Mouse (Mus musculus) kidney, postnatal 0 days (tissue): Measurements from ENCODE around the gene Pigz. TPM values are rescaled to one million over a fixed set of nuclear protein-coding genes. Genes with fewer than 3 reads are reported as not detected.
"Not testable (repeated sequence)": the region's sequence is repeated elsewhere in the genome, so short reads cannot be mapped to it uniquely, and the experiment has no call there.

Experiments
- ATAC-seq: fragments of 200-750 bp; cut with Nextera tagmentation; replicated peaks from 2 replicates; pipeline ENCODE4 v1.8.0; 2017; ENCODE audit warnings: low read depth, moderate number of reproducible peaks, moderate TSS enrichment, moderate library complexity; ENCODE audit not compliant: low FRiP score
- DNase-seq: peaks from one replicate; pipeline ENCODE4 v3.0.0-alpha.2; 2016; ENCODE audit warnings: low spot score
- H3K27ac ChIP-seq: fragments of 300-500 bp; sonication (generic); 2 replicates; pipeline ENCODE4 v1.5.1; 2014; ENCODE audit warnings: mild to moderate bottlenecking
- H3K27me3 ChIP-seq: fragments of 300-500 bp; sonication (generic); 2 replicates; pipeline ENCODE4 v1.6.1; 2014; ENCODE audit warnings: low read length, mixed read lengths; ENCODE audit not compliant: insufficient read depth
- H3K36me3 ChIP-seq: fragments of 300-500 bp; sonication (generic); 2 replicates; pipeline ENCODE4 v1.6.1; 2014; ENCODE audit warnings: low read length, mixed read lengths; ENCODE audit not compliant: insufficient read depth
- H3K4me1 ChIP-seq: fragments of 300-500 bp; sonication (generic); replicated peaks from 2 replicates; pipeline ENCODE4 v1.6.1; 2014; ENCODE audit warnings: antibody characterized with exemption, low read length, mixed read lengths; ENCODE audit not compliant: insufficient read depth
- H3K4me2 ChIP-seq: fragments of 300-500 bp; sonication (generic); 2 replicates; pipeline ENCODE4 v1.6.1; 2014; ENCODE audit warnings: mild to moderate bottlenecking, low read length, moderate library complexity, mixed read lengths
- H3K4me3 ChIP-seq: fragments of 300-500 bp; sonication (generic); replicated peaks from 2 replicates; pipeline ENCODE4 v1.5.1; 2014; ENCODE audit warnings: low read depth, low read length
- H3K9ac ChIP-seq: fragments of 300-500 bp; sonication (generic); 2 replicates; pipeline ENCODE4 v1.6.1; 2014; ENCODE audit warnings: low read depth, low read length
- H3K9me3 ChIP-seq: fragments of 300-500 bp; sonication (generic); replicated peaks from 2 replicates; pipeline ENCODE4 v1.6.1; 2016; ENCODE audit warnings: low read length, inconsistent platforms, mixed read lengths
- CTCF ChIP-seq: IDR thresholded peaks from 2 replicates; pipeline ENCODE4 v1.5.1; 2016; ENCODE audit warnings: antibody characterized with exemption, low read depth, mild to moderate bottlenecking, moderate library complexity
- WGBS: fragments of 180-500 bp; shearing (Covaris S2); extraction: QIAGEN DNeasy Blood & Tissue Kit; methylation state at CpG from one replicate; pipeline ENCODE4 v1.1.7; 2014; 5-methylcytosine and 5-hydroxymethylcytosine counted together
- polyA plus RNA-seq: library from polyadenylated mRNA; unstranded; fragments of >200 nt; fragmentation: Nextera tagmentation; extraction: Ambion mirVana; gene quantifications from 2 replicates; pipeline ENCODE4 v1.2.1, GENCODE M21; 2015

Pigz gene
- polyA plus RNA-seq, 1 experiment from 2014 or later, result 2.2 TPM

DNA sequence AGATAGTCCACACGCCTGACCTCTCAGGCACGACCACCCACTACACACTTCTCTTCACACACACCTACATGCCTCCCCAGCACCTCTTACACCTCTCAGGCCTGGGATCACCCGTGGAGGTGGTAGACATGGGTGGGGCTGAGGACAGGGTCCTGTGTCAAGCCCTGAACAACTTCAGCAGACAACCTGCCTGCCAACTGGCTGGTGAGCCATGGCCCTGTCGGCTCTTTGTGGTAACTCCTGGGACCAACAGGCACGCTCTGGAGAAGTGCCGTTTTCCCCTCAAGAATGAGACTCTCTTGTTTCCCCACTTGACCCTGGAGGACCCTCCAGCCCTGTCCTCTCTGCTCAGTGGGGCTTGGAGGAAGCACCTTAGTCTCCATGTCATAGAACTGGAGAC lies 11.7 kb downstream of the Pigz start:
- no peak overlapping the region for H3K27ac ChIP-seq
- no peaks in the 10 kb centered on the region for H3K27me3 ChIP-seq
- H3K4me3 ChIP-seq, result no peak overlapping the region
- no peak for TF ChIP-seq CTCF
- no peak overlapping the region for H3K9ac ChIP-seq
- H3K9me3 ChIP-seq, result no peaks in the 10 kb centered on the region
- 0 out of 2 replicates have a peak, but pooled peaks cover 4% of the 10 kb centered on the region for H3K36me3 ChIP-seq
- H3K4me2 ChIP-seq, result no peak overlapping the region
- DNase-seq, result no peak
- WGBS, result 87% methylated on average over 6 of the region's 6 CpGs
- ATAC-seq, result no peak
- peaks cover 11% of the 10 kb centered on the region for H3K4me1 ChIP-seq

- not testable (repeated sequence) for ATAC-seq, H3K27ac ChIP-seq, H3K4me2 ChIP-seq, H3K4me3 ChIP-seq, H3K36me3 ChIP-seq, H3K9ac ChIP-seq, H3K9me3 ChIP-seq, DNase-seq, H3K27me3 ChIP-seq
- 90% methylated on average over 6 of the region's 6 CpGs for WGBS
- peaks cover 11% of the 10 kb centered on the region for H3K4me1 ChIP-seq
Measured at GRCm38 (mm10) chr16:31945986-31946385, 12.3 kb downstream of the Pigz start.

GRCm38 (mm10) chr16:31947333-31947732 lies 13.7 kb downstream of the Pigz start:
- peak overlapping the region; percentile 89; the same call in 1 of the 2 replicates for H3K27ac ChIP-seq
- peak overlapping the region; percentile 84 for H3K9ac ChIP-seq
- no peaks in the 10 kb centered on the region for H3K27me3 ChIP-seq
- peak overlapping the region; percentile 87 for H3K4me2 ChIP-seq
- ATAC-seq, result no peak
- peaks cover 11% of the 10 kb centered on the region for H3K4me1 ChIP-seq
- DNase-seq, result no peak
- H3K36me3 ChIP-seq, result 0 out of 2 replicates have a peak, but pooled peaks cover 6% of the 10 kb centered on the region
- H3K9me3 ChIP-seq, result no peaks in the 10 kb centered on the region
- WGBS, result 25% methylated on average over 8 of the region's 8 CpGs
- peak overlapping the region; percentile 84 for H3K4me3 ChIP-seq
- TF ChIP-seq CTCF, result no peak

- under 1% methylated on average over 38 of the region's 38 CpGs for WGBS
- peaks cover 11% of the 10 kb centered on the region for H3K4me1 ChIP-seq
- H3K4me2 ChIP-seq, result peak overlapping the region; percentile 87
- H3K36me3 ChIP-seq, result 0 out of 2 replicates have a peak, but pooled peaks cover 6% of the 10 kb centered on the region
- no peaks in the 10 kb centered on the region for H3K27me3 ChIP-seq
- DNase-seq (no peak), ATAC-seq (peak; percentile 67; the same call in 1 of the 2 replicates)
- peak overlapping the region; percentile 89 for H3K27ac ChIP-seq
- peak overlapping the region; percentile 84 for H3K9ac ChIP-seq
- H3K4me3 ChIP-seq, result peak overlapping the region; percentile 84
- H3K9me3 ChIP-seq, result no peaks in the 10 kb centered on the region
- TF ChIP-seq CTCF, result no peak
Measured at GRCm38 (mm10) chr16:31947901-31948316, 14.3 kb downstream of the Pigz start.

DNA sequence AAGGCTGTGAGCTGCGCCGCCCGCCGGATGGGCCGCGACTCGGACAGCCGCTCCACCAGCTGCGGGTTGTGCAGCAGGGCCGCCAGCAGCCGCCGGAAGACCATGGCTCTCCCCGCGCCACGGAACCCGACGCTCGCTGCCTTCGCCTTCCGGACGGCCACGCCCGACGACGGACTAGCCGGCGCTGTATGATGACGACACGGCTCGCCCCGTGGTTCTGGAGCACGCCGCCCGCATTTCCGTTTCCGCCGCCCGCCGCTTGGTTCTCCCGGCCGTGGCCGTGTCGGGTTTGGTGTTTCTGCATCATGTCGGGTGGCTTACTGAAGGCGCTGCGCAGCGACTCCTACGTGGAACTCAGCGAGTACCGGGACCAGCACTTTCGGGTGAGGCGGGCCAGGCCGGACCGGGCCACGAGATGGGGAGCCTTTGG lies 14.7 kb downstream of the Pigz start, which contains the start of the genes 0610012G03Rik and Ncbp2:
Gene 0610012G03Rik (minus strand): TSS at position 150 of the 430 bp plus-strand sequence.
Gene Ncbp2 (plus strand): TSS at position 169 of the 430 bp plus-strand sequence.
- peak within 1 kb of the TSS; percentile 84 for H3K9ac ChIP-seq
- H3K4me2 ChIP-seq, result peak within 1 kb of the TSS; percentile 87
- DNase-seq (peak; percentile 97), ATAC-seq (peak; percentile 90)
- H3K9me3 ChIP-seq, result no peaks in the 10 kb centered on the region
- TF ChIP-seq CTCF, result no peak
- H3K36me3 ChIP-seq, result 0 out of 2 replicates have a peak, but pooled peaks cover 6% of the 10 kb centered on the region
- peak within 1 kb of the TSS; percentile 89 for H3K27ac ChIP-seq
- H3K27me3 ChIP-seq, result no peaks in the 10 kb centered on the region
- under 1% methylated on average over 55 of the region's 55 CpGs for WGBS
- peak within 1 kb of the TSS; percentile 84 for H3K4me3 ChIP-seq
- H3K4me1 ChIP-seq, result peaks cover 11% of the 10 kb centered on the region

DNA sequence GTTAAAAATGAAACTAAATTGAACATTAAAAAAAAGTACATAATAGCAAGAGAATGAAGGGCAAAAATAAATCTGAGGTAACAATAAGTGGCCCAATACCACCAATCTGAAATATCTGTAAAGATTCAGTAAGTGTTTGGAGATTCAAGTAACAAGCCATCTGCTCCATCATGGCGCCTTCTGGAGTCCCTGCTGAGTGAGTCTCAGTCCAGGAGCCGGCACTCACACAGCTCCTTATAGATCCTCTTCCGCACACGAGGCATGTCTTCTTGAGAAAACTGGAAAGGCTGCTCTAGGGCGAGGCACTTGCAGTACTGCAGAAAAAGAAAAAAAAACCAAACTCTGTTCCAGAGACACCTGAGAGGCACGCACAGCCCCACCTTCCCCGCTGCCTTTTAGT lies 29.6 kb downstream of the Pigz start:
- 88% methylated on average over 7 of the region's 7 CpGs for WGBS
- TF ChIP-seq CTCF, result no peak
- Histone ChIP-seq H3K9me3 (no peaks in the 10 kb centered on the region), H3K36me3 (peaks cover 45% of the 10 kb centered on the region), H3K27me3 (no peaks in the 10 kb centered on the region), H3K4me3 (no peak overlapping the region), H3K9ac (no peak overlapping the region), H3K4me1 (no peaks in the 10 kb centered on the region), H3K4me2 (no peak overlapping the region), H3K27ac (no peak overlapping the region)
- ATAC-seq (no peak), DNase-seq (no peak)

DNA sequence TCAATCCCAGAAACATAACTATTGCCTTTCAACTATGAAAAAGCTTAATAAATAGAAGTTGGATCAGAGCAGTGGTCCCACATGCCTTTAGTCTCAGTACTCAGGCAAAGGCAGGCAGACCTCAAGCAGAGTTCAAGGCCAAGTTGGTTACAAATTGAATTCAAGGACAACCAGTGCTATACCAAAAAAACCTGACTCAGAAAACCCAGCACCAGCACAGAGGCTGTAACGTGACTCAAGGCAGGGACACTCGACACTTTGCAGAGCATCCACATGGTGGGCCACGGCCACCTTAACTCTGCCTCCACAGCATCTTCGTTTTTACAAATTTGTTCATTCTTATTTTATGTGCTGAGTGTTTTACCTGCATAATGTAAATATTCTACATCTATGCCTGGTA lies 41.6 kb downstream of the Pigz start:
- ATAC-seq (no peak), DNase-seq (no peak)
- WGBS, result 82% methylated on average over 4 of the region's 4 CpGs
- peaks cover 36% of the 10 kb centered on the region for H3K36me3 ChIP-seq
- H3K4me1 ChIP-seq, result no peaks in the 10 kb centered on the region
- no peak for TF ChIP-seq CTCF
- H3K9me3 ChIP-seq, result no peaks in the 10 kb centered on the region
- H3K4me3 ChIP-seq, result no peak overlapping the region
- H3K4me2 ChIP-seq, result no peak overlapping the region
- H3K27me3 ChIP-seq, result no peaks in the 10 kb centered on the region
- no peak overlapping the region for H3K27ac ChIP-seq
- no peak overlapping the region for H3K9ac ChIP-seq
